Mouse (Mus musculus): ENCODE measurements at regions not wholly inside any gene's neighbourhood (a gene's known extent, or its start where the extent isn't known, plus 50 kb on each side); places are given as distances from the start of the nearest gene placed in this dataset.

- no peak overlapping the region for H3K27ac ChIP-seq
- no peak overlapping the region for H3K4me3 ChIP-seq (ENCODE audit: inconsistent target)
- 81% methylated on average over 3 of the region's 3 CpGs for WGBS (ENCODE audit: missing documents)
- no peaks in the 10 kb centered on the region for H3K79me2 ChIP-seq (ENCODE audit: inconsistent target)
- no peaks in the 10 kb centered on the region for H3K36me3 ChIP-seq (ENCODE audit: inconsistent target)
Observed at GRCm38 (mm10) chr5:35171336-35171735, 65.8 kb upstream of the Lrpap1 start.

- Histone ChIP-seq H3K79me2 (ENCODE audit: inconsistent target) (no peaks in the 10 kb centered on the region), H3K36me3 (ENCODE audit: inconsistent target) (no peaks in the 10 kb centered on the region), H3K27ac (no peak overlapping the region), H3K4me3 (ENCODE audit: inconsistent target) (no peak overlapping the region)
- 82% methylated on average over 10 of the region's 11 CpGs for WGBS (ENCODE audit: missing documents)
Observed at GRCm38 (mm10) chr5:35170369-35171130, 65.0 kb upstream of the Lrpap1 start.

GRCm38 (mm10) chr5:35169614-35170293, 64.2 kb upstream of the Lrpap1 start:
- Histone ChIP-seq H3K79me2 (ENCODE audit: inconsistent target) (no peaks in the 10 kb centered on the region), H3K27ac (no peak overlapping the region), H3K4me3 (ENCODE audit: inconsistent target) (no peak overlapping the region), H3K36me3 (ENCODE audit: inconsistent target) (no peaks in the 10 kb centered on the region)
- WGBS (ENCODE audit: missing documents), result 86% methylated on average over 7 of the region's 7 CpGs

DNA sequence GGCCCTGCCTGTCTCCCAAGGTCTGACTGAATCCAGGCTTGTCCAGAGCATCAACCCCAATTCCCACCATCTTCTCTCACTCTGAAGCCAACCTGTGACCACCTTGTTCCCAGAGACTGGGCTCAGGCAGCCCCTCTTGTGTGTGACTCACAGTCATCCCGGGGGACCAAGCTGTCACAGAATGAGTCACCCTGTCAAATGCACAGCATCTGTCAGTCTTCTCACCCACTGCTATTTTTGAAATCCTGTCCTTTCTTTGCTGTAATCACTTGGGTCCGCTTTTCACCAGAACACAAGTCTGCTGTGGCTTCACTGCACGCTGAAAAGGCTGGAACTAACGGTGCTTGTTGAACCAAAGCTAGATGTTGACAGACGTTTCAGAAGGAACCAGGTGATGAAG, 63.3 kb upstream of the Lrpap1 start:
- no peaks in the 10 kb centered on the region for H3K36me3 ChIP-seq (ENCODE audit: inconsistent target)
- no peak overlapping the region for H3K27ac ChIP-seq
- 85% methylated on average over 5 of the region's 5 CpGs for WGBS (ENCODE audit: missing documents)
- H3K4me3 ChIP-seq (ENCODE audit: inconsistent target), result no peak overlapping the region
- H3K79me2 ChIP-seq (ENCODE audit: inconsistent target), result no peaks in the 10 kb centered on the region

DNA sequence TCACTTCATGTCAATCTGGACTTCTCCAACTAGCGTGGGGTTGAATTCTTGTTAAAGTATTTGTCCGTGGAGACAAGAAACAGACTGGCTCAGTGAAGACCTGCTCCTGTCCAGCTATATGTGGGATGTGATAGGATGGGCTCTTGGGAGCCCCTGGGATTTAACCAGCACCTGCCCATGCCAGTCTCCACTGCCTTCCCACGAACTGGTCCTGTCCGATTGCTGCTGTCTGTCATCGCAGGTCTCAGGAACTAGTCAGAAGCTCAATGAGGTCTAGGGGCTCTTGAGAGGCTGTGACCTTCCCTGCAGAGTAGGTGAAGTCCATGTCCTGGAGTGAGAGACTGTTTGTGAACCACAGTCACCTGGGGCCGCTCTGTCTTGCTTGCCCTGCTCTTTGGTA, 62.8 kb upstream of the Lrpap1 start:
- Histone ChIP-seq H3K36me3 (ENCODE audit: inconsistent target) (no peaks in the 10 kb centered on the region), H3K27ac (no peak overlapping the region), H3K4me3 (ENCODE audit: inconsistent target) (no peak overlapping the region), H3K79me2 (ENCODE audit: inconsistent target) (no peaks in the 10 kb centered on the region)
- 93% methylated on average over 6 of the region's 6 CpGs for WGBS (ENCODE audit: missing documents)

- H3K4me3 ChIP-seq (ENCODE audit: inconsistent target), result no peak overlapping the region
- no peaks in the 10 kb centered on the region for H3K79me2 ChIP-seq (ENCODE audit: inconsistent target)
- 37% methylated on average over 8 of the region's 8 CpGs for WGBS (ENCODE audit: missing documents)
- H3K36me3 ChIP-seq (ENCODE audit: inconsistent target), result no peaks in the 10 kb centered on the region
- no peak overlapping the region for H3K27ac ChIP-seq
Observed at GRCm38 (mm10) chr5:35165993-35166392, 60.4 kb upstream of the Lrpap1 start.

DNA sequence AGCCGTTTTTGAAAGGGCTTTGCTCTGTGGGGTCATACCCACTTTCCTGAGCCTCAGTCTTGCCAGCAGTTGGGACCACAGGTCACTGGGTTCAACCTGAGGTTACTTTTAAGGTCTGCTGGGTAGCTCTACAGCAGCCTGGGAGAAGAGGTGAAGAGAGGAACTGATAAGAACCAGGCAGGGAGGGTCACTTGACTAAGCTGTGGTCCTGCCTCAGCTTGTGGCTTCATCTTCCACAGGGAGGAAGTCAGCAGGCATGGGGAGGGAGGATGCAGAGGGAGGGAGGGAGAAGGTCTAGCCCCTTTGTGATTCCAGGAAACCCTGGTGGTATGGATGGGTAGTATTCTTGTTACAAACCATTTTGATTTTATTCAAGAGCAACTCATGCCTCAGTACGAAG, 59.9 kb upstream of the Lrpap1 start:
- Histone ChIP-seq H3K36me3 (ENCODE audit: inconsistent target) (no peaks in the 10 kb centered on the region), H3K4me3 (ENCODE audit: inconsistent target) (no peak overlapping the region), H3K27ac (peak overlapping the region; percentile 12; the same call in 1 of the 2 replicates), H3K79me2 (ENCODE audit: inconsistent target) (no peaks in the 10 kb centered on the region)
- 55% methylated on average over 2 of the region's 2 CpGs for WGBS (ENCODE audit: missing documents)

GRCm38 (mm10) chr5:35162607-35163006, 57.0 kb upstream of the Lrpap1 start:
- no peak overlapping the region for H3K4me3 ChIP-seq (ENCODE audit: inconsistent target)
- H3K79me2 ChIP-seq (ENCODE audit: inconsistent target), result no peaks in the 10 kb centered on the region
- 87% methylated on average over 4 of the region's 4 CpGs for WGBS (ENCODE audit: missing documents)
- no peaks in the 10 kb centered on the region for H3K36me3 ChIP-seq (ENCODE audit: inconsistent target)
- H3K27ac ChIP-seq, result no peak overlapping the region

DNA sequence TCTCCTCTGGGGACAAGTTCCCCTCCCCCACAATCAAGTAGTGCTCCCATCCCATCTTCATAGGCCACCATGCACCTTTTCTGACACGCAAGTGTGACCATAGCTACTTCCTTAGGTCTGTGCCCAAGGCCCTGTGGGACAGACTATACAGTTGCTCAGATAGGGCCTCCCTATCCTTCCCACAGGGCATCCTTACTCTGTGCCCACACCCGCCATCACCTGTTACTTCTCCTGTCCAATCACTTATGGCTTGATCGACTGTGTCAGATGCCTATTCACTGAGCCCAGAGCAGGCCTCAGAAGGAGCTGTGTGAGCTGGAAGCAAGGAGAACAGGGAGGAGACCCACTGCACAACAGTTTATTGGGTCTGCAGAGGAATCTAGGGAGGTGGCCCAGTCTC, 56.6 kb upstream of the Lrpap1 start:
- WGBS (ENCODE audit: missing documents), result 89% methylated on average over 3 of the region's 3 CpGs
- Histone ChIP-seq H3K4me3 (ENCODE audit: inconsistent target) (no peak overlapping the region), H3K79me2 (ENCODE audit: inconsistent target) (no peaks in the 10 kb centered on the region), H3K36me3 (ENCODE audit: inconsistent target) (no peaks in the 10 kb centered on the region), H3K27ac (no peak overlapping the region)

- H3K27ac ChIP-seq, result no peak overlapping the region
- no peak overlapping the region for H3K4me3 ChIP-seq (ENCODE audit: inconsistent target)
- WGBS (ENCODE audit: missing documents), result 94% methylated on average over 5 of the region's 5 CpGs
Observed at GRCm38 (mm10) chr5:35160929-35161815, 55.6 kb upstream of the Lrpap1 start.

GRCm38 (mm10) chr5:35159854-35160253, 54.3 kb upstream of the Lrpap1 start:
- WGBS (ENCODE audit: missing documents), result 93% methylated on average over 4 of the region's 4 CpGs
- Histone ChIP-seq H3K4me3 (ENCODE audit: inconsistent target) (no peak overlapping the region), H3K27ac (no peak overlapping the region), H3K36me3 (ENCODE audit: inconsistent target) (no peaks in the 10 kb centered on the region), H3K79me2 (ENCODE audit: inconsistent target) (no peaks in the 10 kb centered on the region)

More at GRCm38 (mm10) chr5:35160929-35161815, 55.6 kb upstream of the Lrpap1 start:
- no peaks in the 10 kb centered on the region for H3K79me2 ChIP-seq (ENCODE audit: inconsistent target)
- H3K36me3 ChIP-seq (ENCODE audit: inconsistent target), result no peaks in the 10 kb centered on the region

DNA sequence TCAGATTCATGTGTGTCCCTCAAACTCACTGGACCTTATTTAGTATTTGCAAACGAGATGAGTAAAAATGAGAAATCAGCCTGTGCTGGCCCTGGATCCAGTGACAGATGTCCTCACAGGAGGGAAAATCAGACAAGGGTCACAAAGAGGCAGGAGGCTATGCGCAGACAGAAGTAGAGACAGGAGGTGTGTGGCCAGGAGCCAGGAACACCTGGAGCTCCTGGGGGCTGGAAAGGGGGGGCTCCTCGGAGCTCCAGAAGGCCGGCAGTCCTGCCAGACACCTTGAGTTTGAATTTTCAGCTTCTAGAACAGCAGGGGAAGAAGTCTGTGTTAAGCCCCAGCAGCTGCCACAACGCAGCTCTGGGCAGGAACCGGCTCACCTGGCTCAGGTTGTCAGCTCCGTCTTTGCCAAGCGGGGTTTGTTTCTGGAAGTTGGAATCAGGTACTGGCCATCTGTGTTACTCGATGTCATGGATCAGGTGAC, 53.7 kb upstream of the Lrpap1 start:
- H3K79me2 ChIP-seq (ENCODE audit: inconsistent target), result no peaks in the 10 kb centered on the region
- H3K27ac ChIP-seq, result no peak overlapping the region
- WGBS (ENCODE audit: missing documents), result 82% methylated on average over 9 of the region's 9 CpGs
- no peaks in the 10 kb centered on the region for H3K36me3 ChIP-seq (ENCODE audit: inconsistent target)
- no peak overlapping the region for H3K4me3 ChIP-seq (ENCODE audit: inconsistent target)

DNA sequence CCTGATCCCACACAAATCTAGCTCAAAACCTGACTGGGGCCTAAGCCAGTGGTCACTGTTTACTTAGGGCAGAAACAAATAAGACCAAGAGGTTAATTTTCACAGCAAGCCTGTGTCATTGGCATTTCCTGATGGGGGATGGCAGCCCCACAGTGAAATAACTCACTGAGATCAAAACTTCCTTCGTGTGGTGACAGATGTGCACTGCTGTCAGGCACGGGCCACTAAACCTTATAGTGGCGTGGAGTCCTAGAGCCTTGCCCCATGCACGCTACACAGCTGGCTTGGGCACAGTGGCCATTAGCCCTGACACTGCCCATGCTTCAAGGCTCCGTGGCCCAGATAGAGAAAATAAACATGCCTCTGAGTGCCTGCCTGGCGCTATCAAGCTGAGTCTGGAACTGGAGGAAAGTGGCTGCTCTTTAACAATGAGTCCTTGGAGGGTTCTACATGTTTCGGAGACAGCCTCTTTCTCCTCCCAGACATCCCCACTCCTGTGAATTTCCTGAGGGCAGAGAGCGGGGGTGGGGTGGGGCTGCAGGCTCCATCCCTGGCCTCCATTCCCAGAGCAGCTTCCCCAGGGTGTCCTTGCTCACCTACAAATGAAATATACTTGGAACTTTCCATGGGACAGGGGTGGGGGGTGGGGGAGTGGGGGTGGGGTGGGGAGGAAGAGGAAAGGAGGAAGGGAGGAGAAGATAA, 52.9 kb upstream of the Lrpap1 start:
- Histone ChIP-seq H3K36me3 (ENCODE audit: inconsistent target) (no peaks in the 10 kb centered on the region), H3K4me3 (ENCODE audit: inconsistent target) (no peak overlapping the region), H3K27ac (no peak overlapping the region), H3K79me2 (ENCODE audit: inconsistent target) (no peaks in the 10 kb centered on the region)
- WGBS (ENCODE audit: missing documents), result 63% methylated on average over 8 of the region's 8 CpGs

DNA sequence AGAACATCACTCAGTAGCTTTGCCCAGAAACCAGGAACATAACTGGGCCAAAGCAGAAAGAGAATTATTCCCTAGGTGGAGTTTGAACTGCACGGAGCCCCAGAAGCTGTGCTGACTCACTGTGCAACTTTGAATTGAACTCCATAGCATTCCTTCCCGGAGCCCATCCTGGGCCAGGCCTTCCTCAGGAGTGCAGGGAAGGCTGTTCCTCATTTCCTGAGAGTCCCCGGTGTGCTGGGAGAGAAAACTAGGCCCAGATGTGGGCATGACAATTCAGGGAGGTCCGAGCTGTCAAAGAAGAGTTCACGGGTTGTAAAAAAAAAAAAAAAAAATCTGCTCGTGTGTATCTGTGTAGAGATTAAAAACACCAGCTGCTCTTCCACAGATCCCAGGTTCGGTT, 50.8 kb upstream of the Lrpap1 start:
- H3K27ac ChIP-seq, result no peak overlapping the region
- H3K4me3 ChIP-seq (ENCODE audit: inconsistent target), result no peak overlapping the region
- no peaks in the 10 kb centered on the region for H3K79me2 ChIP-seq (ENCODE audit: inconsistent target)
- 78% methylated on average over 6 of the region's 7 CpGs for WGBS (ENCODE audit: missing documents)
- no peaks in the 10 kb centered on the region for H3K36me3 ChIP-seq (ENCODE audit: inconsistent target)

Measured in macrophage (primary cell).